Mouse (Mus musculus): ENCODE results near the gene Ddx5. TPM values are rescaled to one million over a fixed set of nuclear protein-coding genes. Genes with fewer than 3 reads are reported as not detected.
A peak's percentile ranks its signal among the peaks of the same experiment; 100 is the strongest.
"Not testable (repeated sequence)": the region's sequence is repeated elsewhere in the genome, so short reads cannot be mapped to it uniquely, and the experiment has no call there.

Ddx5 gene
- polyA plus RNA-seq, 1 experiment from 2014 or later: 501 TPM

- DNase-seq (ENCODE audit: low spot score) (peak; percentile 90), ATAC-seq (ENCODE audit: insufficient number of reproducible peaks, low FRiP score, low TSS enrichment, low read depth) (peak; percentile 31; the same call in 1 of the 2 replicates)
- Histone ChIP-seq H3K36me3 (ENCODE audit: control insufficient read depth, insufficient read depth, low read length) (peaks cover 18% of the 10 kb centered on the region), H3K4me2 (ENCODE audit: low read depth, severe bottlenecking) (peak overlapping the region; percentile 48), H3K27me3 (ENCODE audit: control insufficient read depth, insufficient read depth, low read length) (no peaks in the 10 kb centered on the region), H3K4me3 (ENCODE audit: low read depth, low read length) (peak overlapping the region; percentile 92), H3K4me1 (ENCODE audit: control insufficient read depth, insufficient read depth, low read length) (no peaks in the 10 kb centered on the region), H3K9ac (ENCODE audit: low read length) (peak overlapping the region; percentile 100), H3K27ac (replicated peaks; ENCODE audit: low read depth, low read length) (peak overlapping the region; percentile 93), H3K9me3 (ENCODE audit: control insufficient read depth, low read length) (no peaks in the 10 kb centered on the region)
- under 1% methylated on average over 64 of the region's 65 CpGs for WGBS
These were observed 1.6 kb downstream of the Ddx5 start for GRCm38 (mm10) chr11:106787131-106788025.

DNA sequence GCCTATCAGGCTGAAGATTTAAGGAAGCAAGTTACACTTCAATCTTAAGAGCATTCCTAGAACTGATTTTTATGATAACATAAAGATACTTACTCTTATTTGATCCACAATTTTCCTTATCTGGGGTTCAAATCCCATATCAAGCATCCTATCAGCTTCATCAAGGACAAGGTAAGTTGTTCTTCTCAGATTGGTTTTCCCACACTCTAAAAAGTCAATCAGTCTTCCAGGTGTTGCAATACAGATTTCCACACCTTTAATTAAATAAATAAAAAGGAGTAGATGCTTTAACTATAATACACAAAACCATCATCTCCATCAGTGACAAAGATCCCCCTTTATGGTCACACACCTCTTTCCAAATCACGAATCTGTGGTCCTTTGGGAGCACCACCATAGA is 3.9 kb downstream of the Ddx5 start:
- H3K9ac ChIP-seq (ENCODE audit: low read length): no peak overlapping the region
- H3K36me3 ChIP-seq (ENCODE audit: control insufficient read depth, insufficient read depth, low read length): peaks cover 21% of the 10 kb centered on the region
- no peak for ATAC-seq (ENCODE audit: insufficient number of reproducible peaks, low FRiP score, low TSS enrichment, low read depth)
- H3K4me3 ChIP-seq (ENCODE audit: low read depth, low read length): no peak overlapping the region
- no peaks in the 10 kb centered on the region for H3K4me1 ChIP-seq (ENCODE audit: control insufficient read depth, insufficient read depth, low read length)
- H3K27ac ChIP-seq (replicated peaks; ENCODE audit: low read depth, low read length): no peak overlapping the region
- 86% methylated on average over 1 of the region's 1 CpGs for WGBS
- H3K9me3 ChIP-seq (ENCODE audit: control insufficient read depth, low read length): no peaks in the 10 kb centered on the region
- H3K27me3 ChIP-seq (ENCODE audit: control insufficient read depth, insufficient read depth, low read length): no peaks in the 10 kb centered on the region
- H3K4me2 ChIP-seq (ENCODE audit: low read depth, severe bottlenecking): no peak overlapping the region
- no peak for DNase-seq (ENCODE audit: low spot score)

DNA sequence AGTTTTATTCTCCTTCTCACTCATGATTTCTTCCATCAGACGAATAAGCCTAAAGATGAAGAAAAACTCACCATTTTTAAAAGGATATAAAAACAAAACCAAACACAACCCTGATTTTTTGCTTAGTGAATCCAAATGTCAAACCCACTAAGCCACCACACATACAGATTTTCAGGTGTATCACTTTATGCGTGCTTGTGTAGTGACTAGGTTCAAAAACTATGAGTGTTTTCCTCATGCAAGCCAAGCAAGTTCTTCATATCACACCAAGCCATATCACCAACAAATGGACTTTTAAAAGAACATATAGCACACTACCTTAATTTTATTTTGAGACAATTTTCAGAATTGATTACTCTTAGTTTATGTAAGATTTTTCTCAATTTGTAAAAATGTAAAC is 4.5 kb downstream of the Ddx5 start:
- Histone ChIP-seq H3K27ac (replicated peaks; ENCODE audit: low read depth, low read length) (no peak overlapping the region), H3K4me1 (ENCODE audit: control insufficient read depth, insufficient read depth, low read length) (no peaks in the 10 kb centered on the region), H3K27me3 (ENCODE audit: control insufficient read depth, insufficient read depth, low read length) (no peaks in the 10 kb centered on the region), H3K9ac (ENCODE audit: low read length) (no peak overlapping the region), H3K4me3 (ENCODE audit: low read depth, low read length) (no peak overlapping the region), H3K36me3 (ENCODE audit: control insufficient read depth, insufficient read depth, low read length) (peaks cover 21% of the 10 kb centered on the region), H3K9me3 (ENCODE audit: control insufficient read depth, low read length) (no peaks in the 10 kb centered on the region), H3K4me2 (ENCODE audit: low read depth, severe bottlenecking) (no peak overlapping the region)
- WGBS: 92% methylated on average over 2 of the region's 2 CpGs
- DNase-seq (ENCODE audit: low spot score) (no peak), ATAC-seq (ENCODE audit: insufficient number of reproducible peaks, low FRiP score, low TSS enrichment, low read depth) (no peak)

GRCm38 (mm10) chr11:106782841-106783764 is 5.9 kb downstream of the Ddx5 start:
- no peak overlapping the region for H3K9ac ChIP-seq (ENCODE audit: low read length)
- H3K4me2 ChIP-seq (ENCODE audit: low read depth, severe bottlenecking): no peak overlapping the region
- H3K36me3 ChIP-seq (ENCODE audit: control insufficient read depth, insufficient read depth, low read length): peaks cover 21% of the 10 kb centered on the region
- H3K27ac ChIP-seq (replicated peaks; ENCODE audit: low read depth, low read length): no peak overlapping the region
- no peaks in the 10 kb centered on the region for H3K27me3 ChIP-seq (ENCODE audit: control insufficient read depth, insufficient read depth, low read length)
- ATAC-seq (ENCODE audit: insufficient number of reproducible peaks, low FRiP score, low TSS enrichment, low read depth): no peak
- no peaks in the 10 kb centered on the region for H3K9me3 ChIP-seq (ENCODE audit: control insufficient read depth, low read length)
- no peak for DNase-seq (ENCODE audit: low spot score)
- H3K4me1 ChIP-seq (ENCODE audit: control insufficient read depth, insufficient read depth, low read length): no peaks in the 10 kb centered on the region
- no peak overlapping the region for H3K4me3 ChIP-seq (ENCODE audit: low read depth, low read length)
- WGBS: 83% methylated on average over 9 of the region's 9 CpGs

DNA sequence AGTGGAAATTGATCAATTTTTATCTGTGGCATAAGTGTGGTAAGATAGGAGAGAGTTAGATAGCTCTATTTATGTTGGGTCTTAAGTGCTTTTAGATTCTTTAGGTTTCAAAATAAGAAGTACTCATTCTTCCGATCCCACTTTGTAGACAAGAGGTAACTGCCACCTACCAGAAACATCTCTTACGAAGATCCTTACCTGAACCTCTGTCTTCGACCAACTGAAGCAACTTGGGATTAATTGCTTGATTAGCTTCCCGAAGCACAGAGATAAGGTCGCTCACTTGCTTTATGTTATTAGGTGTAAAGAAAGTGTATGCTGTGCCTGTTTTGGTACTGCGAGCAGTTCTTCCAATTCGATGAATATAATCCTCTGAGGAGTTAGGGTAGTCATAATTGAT is 6.7 kb downstream of the Ddx5 start:
- not testable (repeated sequence) for H3K4me3 ChIP-seq (ENCODE audit: low read depth, low read length); H3K9me3 ChIP-seq (ENCODE audit: control insufficient read depth, low read length); H3K4me1 ChIP-seq (ENCODE audit: control insufficient read depth, insufficient read depth, low read length); H3K4me2 ChIP-seq (ENCODE audit: low read depth, severe bottlenecking); DNase-seq (ENCODE audit: low spot score); H3K27me3 ChIP-seq (ENCODE audit: control insufficient read depth, insufficient read depth, low read length); ATAC-seq (ENCODE audit: insufficient number of reproducible peaks, low FRiP score, low TSS enrichment, low read depth); H3K27ac ChIP-seq (replicated peaks; ENCODE audit: low read depth, low read length); H3K9ac ChIP-seq (ENCODE audit: low read length)
- WGBS: 89% methylated on average over 7 of the region's 7 CpGs
- peaks cover 21% of the 10 kb centered on the region for H3K36me3 ChIP-seq (ENCODE audit: control insufficient read depth, insufficient read depth, low read length)

DNA sequence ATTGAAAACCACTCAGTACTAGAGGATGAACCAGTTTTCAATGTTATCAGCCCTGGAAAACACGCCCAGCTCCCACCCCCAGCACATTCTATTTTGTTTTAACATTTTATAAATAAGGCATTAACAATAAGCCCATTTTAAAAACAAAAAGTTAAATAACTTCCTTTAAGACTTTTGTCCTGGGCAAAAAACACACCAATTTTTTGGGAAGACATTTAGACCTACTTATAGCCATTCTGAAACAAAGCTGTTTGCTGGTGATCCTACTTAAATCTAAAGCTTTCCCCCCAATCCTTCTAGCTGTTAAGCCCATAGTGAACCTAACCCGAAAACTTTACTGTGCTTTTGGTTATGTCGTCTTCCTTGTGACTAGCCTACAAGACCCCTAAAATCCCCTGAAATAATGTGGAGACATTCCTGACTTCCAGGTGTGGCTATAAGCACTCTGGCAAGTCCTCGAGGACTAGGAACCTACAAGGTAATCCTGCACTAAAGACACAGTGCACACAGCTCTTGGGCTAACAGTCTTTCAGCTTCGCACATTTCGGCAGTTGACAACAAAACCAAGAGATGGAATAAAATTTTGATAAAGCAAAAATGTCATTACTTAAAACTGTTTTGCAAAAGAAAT is 8.3 kb downstream of the Ddx5 start:
- Histone ChIP-seq H3K4me1 (ENCODE audit: control insufficient read depth, insufficient read depth, low read length) (no peaks in the 10 kb centered on the region), H3K9ac (ENCODE audit: low read length) (no peak overlapping the region), H3K36me3 (ENCODE audit: control insufficient read depth, insufficient read depth, low read length) (peaks cover 21% of the 10 kb centered on the region), H3K27ac (replicated peaks; ENCODE audit: low read depth, low read length) (no peak overlapping the region), H3K4me3 (ENCODE audit: low read depth, low read length) (no peak overlapping the region), H3K9me3 (ENCODE audit: control insufficient read depth, low read length) (no peaks in the 10 kb centered on the region), H3K4me2 (ENCODE audit: low read depth, severe bottlenecking) (no peak overlapping the region), H3K27me3 (ENCODE audit: control insufficient read depth, insufficient read depth, low read length) (no peaks in the 10 kb centered on the region)
- no peak for ATAC-seq (ENCODE audit: insufficient number of reproducible peaks, low FRiP score, low TSS enrichment, low read depth)
- 77% methylated on average over 6 of the region's 6 CpGs for whole genome bisulfite sequencing
- no peak for DNase-seq (ENCODE audit: low spot score)

GRCm38 (mm10) chr11:106780089-106780425 is 8.9 kb downstream of the Ddx5 start:
- H3K4me3 ChIP-seq (ENCODE audit: low read depth, low read length): 0 out of 2 replicates have a peak overlapping the region, but pooled peaks have one; percentile 83
- H3K4me2 ChIP-seq (ENCODE audit: low read depth, severe bottlenecking): peak overlapping the region; percentile 78; the same call in 1 of the 2 replicates
- ATAC-seq (ENCODE audit: insufficient number of reproducible peaks, low FRiP score, low TSS enrichment, low read depth): no peak
- no peaks in the 10 kb centered on the region for H3K27me3 ChIP-seq (ENCODE audit: control insufficient read depth, insufficient read depth, low read length)
- no peaks in the 10 kb centered on the region for H3K9me3 ChIP-seq (ENCODE audit: control insufficient read depth, low read length)
- 71% methylated on average over 4 of the region's 4 CpGs for WGBS
- H3K9ac ChIP-seq (ENCODE audit: low read length): no peak overlapping the region
- no peaks in the 10 kb centered on the region for H3K4me1 ChIP-seq (ENCODE audit: control insufficient read depth, insufficient read depth, low read length)
- peaks cover 21% of the 10 kb centered on the region for H3K36me3 ChIP-seq (ENCODE audit: control insufficient read depth, insufficient read depth, low read length)
- no peak for DNase-seq (ENCODE audit: low spot score)
- H3K27ac ChIP-seq (replicated peaks; ENCODE audit: low read depth, low read length): peak overlapping the region; percentile 61; the same call in 1 of the 2 replicates

Data from limb, embryonic 11.5 days (tissue).